Mouse (Mus musculus): Measurements from ENCODE around the gene Ywhae. TPM values are rescaled to one million over a fixed set of nuclear protein-coding genes. Genes with fewer than 3 reads are reported as not detected.
"Not testable (repeated sequence)": the region's sequence is repeated elsewhere in the genome, so short reads cannot be mapped to it uniquely, and the experiment has no call there.

Ywhae gene
- 100 to 1,000 TPM; 594 to 617 TPM for total RNA-seq (2021)
- long read RNA-seq, experiment 1, transcript Ywhae-201 (6 exons, 2,100 nt): major isoform, 305 of 357 reads
- long read RNA-seq, experiment 1, partial matches to known transcripts: 19 of 357 reads
- long read RNA-seq, experiment 1, other reads (novel, unspliced or antisense): 32 of 357 reads
- long read RNA-seq, experiment 2, transcript Ywhae-201 (6 exons, 2,100 nt): major isoform, 158 of 166 reads
- long read RNA-seq, experiment 2, partial matches to known transcripts: 1 of 166 reads
- long read RNA-seq, experiment 2, other reads (novel, unspliced or antisense): 7 of 166 reads

- peak; percentile 91 to 92 for DNase-seq
Observed at GRCm38 (mm10) chr11:75732434-75733226, at the start of gene Ywhae. TSS of gene Ywhae (plus strand) at chr11:75732869.

- DNase-seq: no peak
Observed at GRCm38 (mm10) chr11:75684462-75684861, 48.2 kb upstream of the Ywhae start.

- DNase-seq: no peak
Observed at GRCm38 (mm10) chr11:75684956-75685355, 47.7 kb upstream of the Ywhae start.

GRCm38 (mm10) chr11:75687343-75687993 is 45.2 kb upstream of the Ywhae start:
- no peak for DNase-seq

- no peak for DNase-seq
Observed at GRCm38 (mm10) chr11:75688132-75688531, 44.5 kb upstream of the Ywhae start.

GRCm38 (mm10) chr11:75689977-75690376 is 42.7 kb upstream of the Ywhae start:
- DNase-seq: no peak

GRCm38 (mm10) chr11:75691047-75691446 is 41.6 kb upstream of the Ywhae start:
- no peak for DNase-seq

- no peak for DNase-seq
Observed at GRCm38 (mm10) chr11:75693570-75693969, 39.1 kb upstream of the Ywhae start.

GRCm38 (mm10) chr11:75697464-75697863 is 35.2 kb upstream of the Ywhae start:
- DNase-seq: not testable (repeated sequence)

- no peak for DNase-seq
Observed at GRCm38 (mm10) chr11:75700557-75700956, 32.1 kb upstream of the Ywhae start.

- no peak for DNase-seq
Observed at GRCm38 (mm10) chr11:75702761-75703160, 29.9 kb upstream of the Ywhae start.

GRCm38 (mm10) chr11:75703748-75704147 is 28.9 kb upstream of the Ywhae start:
- DNase-seq: no peak

- DNase-seq: no peak
Observed at GRCm38 (mm10) chr11:75713949-75714348, 18.7 kb upstream of the Ywhae start.

GRCm38 (mm10) chr11:75715556-75715955 is 17.1 kb upstream of the Ywhae start:
- no peak for DNase-seq

- DNase-seq: no peak
Observed at GRCm38 (mm10) chr11:75716661-75717325, 15.9 kb upstream of the Ywhae start.

- DNase-seq: no peak
Observed at GRCm38 (mm10) chr11:75722339-75722738, 10.3 kb upstream of the Ywhae start.

GRCm38 (mm10) chr11:75727168-75727567 is 5.5 kb upstream of the Ywhae start:
- DNase-seq: no peak

GRCm38 (mm10) chr11:75727659-75728058 is 5.0 kb upstream of the Ywhae start:
- not testable (repeated sequence) for DNase-seq

GRCm38 (mm10) chr11:75733227-75733940 is 715 bp downstream of the Ywhae start:
- peak; percentile 74 to 84 for DNase-seq

GRCm38 (mm10) chr11:75735462-75736252 is 3.0 kb downstream of the Ywhae start:
- DNase-seq: no peak

GRCm38 (mm10) chr11:75736978-75737377 is 4.3 kb downstream of the Ywhae start:
- no peak for DNase-seq

Data from adrenal gland, postnatal 36 days (tissue).